ENCODE assay signal across 28 mouse cellular contexts in the genomic region with DNA sequence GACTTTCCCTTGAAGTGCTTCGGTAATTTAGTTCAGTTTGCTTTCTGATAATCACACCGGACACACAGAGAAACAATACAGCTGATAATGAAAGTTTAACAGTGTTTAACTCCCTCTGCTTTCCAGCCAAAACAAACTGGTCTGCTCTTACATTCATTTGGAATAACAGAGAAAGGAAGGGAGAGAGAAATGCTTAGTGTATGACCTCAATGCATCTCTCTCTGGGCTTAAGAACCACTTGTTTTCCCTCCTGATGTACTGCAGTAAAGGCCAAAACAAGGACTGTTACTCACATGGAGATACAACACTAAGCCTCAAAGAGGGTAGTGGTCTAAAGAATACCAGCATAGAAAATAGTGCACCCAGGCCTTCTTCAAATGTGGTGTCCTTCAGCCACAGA.
DNase-seq lines count a peak whose midpoint lies in the region; ATAC-seq and TF ChIP-seq lines count a peak whose summit lies in the region.
"Had no signal": no experiment of that assay in that cellular context is flagged by ENCODE, and none has a peak within 500 bp of the region (broad histone marks: within the 10 kb centered on the region; RNA-seq: fewer than 3 reads in every experiment).

No protein-coding gene starts in this region.

- no peak overlapping the region for H3K9ac ChIP-seq in heart, embryonic 13.5 days
- no peak overlapping the region for H3K9ac ChIP-seq in heart, postnatal 0 days (replicated peaks; ENCODE audit: low read depth, low read length)
- H3K9ac ChIP-seq: embryonic facial prominence, embryonic 12.5 days; forebrain, embryonic 12.5 days had no signal

- H3K27me3 ChIP-seq in heart, embryonic 13.5 days (replicated peaks), result no peaks in the 10 kb centered on the region
- H3K27me3 ChIP-seq in heart, postnatal 0 days (ENCODE audit: control insufficient read depth, insufficient read depth, low read length), result no peaks in the 10 kb centered on the region
- H3K27me3 ChIP-seq: CH12.LX; embryonic facial prominence, embryonic 12.5 days; forebrain, embryonic 12.5 days; Patski had no signal

- intact Hi-C loops in heart, postnatal 36 days (cut with DNase I), result no loop called here

- no peaks in the 10 kb centered on the region for H3K9me3 ChIP-seq in heart, embryonic 13.5 days
- H3K9me3 ChIP-seq in heart, postnatal 0 days (replicated peaks; ENCODE audit: control insufficient read depth, low read length), result no peaks in the 10 kb centered on the region
- H3K9me3 ChIP-seq: embryonic facial prominence, embryonic 10.5 days; embryonic facial prominence, embryonic 12.5 days; forebrain, embryonic 10.5 days; forebrain, embryonic 12.5 days; G1E had no signal

- peak overlapping the region; percentile 29 for H3K27ac ChIP-seq in heart, embryonic 13.5 days (replicated peaks)
- no peak overlapping the region for H3K27ac ChIP-seq in heart, postnatal 0 days (ENCODE audit: low read depth)
- H3K27ac ChIP-seq in embryonic fibroblast, embryonic 13.5 days (ENCODE audit: insufficient read depth, low read length), result 0 out of 2 replicates have a peak overlapping the region, but pooled peaks have one; percentile 50
- H3K27ac ChIP-seq: embryonic facial prominence, embryonic 10.5 days; embryonic facial prominence, embryonic 12.5 days; forebrain, embryonic 10.5 days; forebrain, embryonic 12.5 days had no signal

- H3K4me2 ChIP-seq in heart, embryonic 13.5 days, result no peak overlapping the region
- no peak overlapping the region for H3K4me2 ChIP-seq in heart, postnatal 0 days (ENCODE audit: low read depth, low read length)
- H3K4me2 ChIP-seq: embryonic facial prominence, embryonic 12.5 days; forebrain, embryonic 12.5 days had no signal

- no peak overlapping the region for H3K4me3 ChIP-seq in heart, embryonic 13.5 days
- H3K4me3 ChIP-seq in heart, postnatal 0 days (ENCODE audit: low read depth, low read length), result no peak overlapping the region
- H3K4me3 ChIP-seq in embryonic fibroblast, embryonic 13.5 days (ENCODE audit: insufficient read depth, low read length), result no peak overlapping the region
- H3K4me3 ChIP-seq: embryonic facial prominence, embryonic 10.5 days; embryonic facial prominence, embryonic 12.5 days; erythroblast, embryonic 14.5 days; forebrain, embryonic 10.5 days; forebrain, embryonic 12.5 days had no signal

- WGBS in heart, embryonic 13.5 days, result 46% methylated on average over 2 of the region's 2 CpGs
- WGBS in heart, postnatal 0 days, result 33% methylated on average over 2 of the region's 2 CpGs

- ATAC-seq in heart, embryonic 13.5 days (ENCODE audit: extremely low read depth, insufficient number of reproducible peaks, low FRiP score, low TSS enrichment), result no peak
- no peak for ATAC-seq in heart, postnatal 0 days (ENCODE audit: insufficient read depth, low read depth)
- ATAC-seq: activated CD4-positive, CD25-positive, alpha-beta regulatory T cell, adult 4 months; CD4-positive, CD25-positive, alpha-beta regulatory T cell, adult 4 months; forebrain, embryonic 14.5 days; forebrain, embryonic 16.5 days; Patski had no signal

- no peak for DNase-seq in heart, adult 18-20 months
- DNase-seq in heart, postnatal 0 days (ENCODE audit: low spot score), result peak; percentile 47
- DNase-seq in heart, postnatal 36 days, result no peak
- DNase-seq in 3T3-L1 (ENCODE audit: low read depth, low spot score), result peak; percentile 20
- DNase-seq in frontal cortex, postnatal 10 days (ENCODE audit: low spot score in 2 of 2), result no peak
- DNase-seq: adrenal gland, adult 8-10 months; adrenal gland, postnatal 14 days; adrenal gland, postnatal 36 days; B cell, adult 2 months; cerebellum, adult 11-12 months; cerebellum, adult 2 months; cerebellum, adult 9-10 months; cerebellum, postnatal 10 days; cerebellum, postnatal 25 days had no signal

- no peak for TF ChIP-seq CTCF in heart, postnatal 0 days (IDR thresholded peaks at IDR 0.05; ENCODE audit: low read depth)
- no peak for TF ChIP-seq CTCF in embryonic fibroblast, embryonic 13.5 days (IDR thresholded peaks at IDR 0.05; ENCODE audit: borderline replicate concordance, insufficient read depth, low read length)

- H3K4me1 ChIP-seq in heart, embryonic 13.5 days, result peaks cover 41% of the 10 kb centered on the region
- H3K4me1 ChIP-seq in heart, postnatal 0 days (ENCODE audit: control insufficient read depth, insufficient read depth), result peaks cover 3% of the 10 kb centered on the region; the same call in 1 of the 2 replicates
- peaks cover 6% of the 10 kb centered on the region for H3K4me1 ChIP-seq in embryonic fibroblast, embryonic 13.5 days (ENCODE audit: control insufficient read depth, insufficient read depth, low read length)
- H3K4me1 ChIP-seq: embryonic facial prominence, embryonic 10.5 days; embryonic facial prominence, embryonic 12.5 days; forebrain, embryonic 10.5 days; forebrain, embryonic 12.5 days had no signal

- H3K36me3 ChIP-seq in heart, embryonic 13.5 days, result no peaks in the 10 kb centered on the region
- no peaks in the 10 kb centered on the region for H3K36me3 ChIP-seq in heart, postnatal 0 days (replicated peaks; ENCODE audit: control insufficient read depth, insufficient read depth, low read length)
- H3K36me3 ChIP-seq: embryonic facial prominence, embryonic 10.5 days; embryonic facial prominence, embryonic 12.5 days; forebrain, embryonic 10.5 days; forebrain, embryonic 12.5 days; G1E had no signal

- TF ChIP-seq POLR2A in embryonic fibroblast, embryonic 13.5 days (IDR thresholded peaks at IDR 0.05; ENCODE audit: low read depth, low read length), result no peak

- no peak for TF ChIP-seq EP300 in heart, postnatal 0 days (IDR thresholded peaks at IDR 0.05; ENCODE audit: low read depth)

Comparison
In these comparisons a context has a peak if more than half of its experiments do, and no peak if none do; other contexts are left out.
1. DNase-seq: peak in heart, postnatal 0 days (single experiment) and 3T3-L1 (single experiment); none in heart, adult 18-20 months (0 of 2), heart, postnatal 36 days (0 of 2) and frontal cortex, postnatal 10 days (0 of 2).